Mouse (Mus musculus): Measurements from ENCODE around the gene Slc26a9.
A peak's percentile ranks its signal among the peaks of the same experiment; 100 is the strongest.

The Slc26a9 gene

DNA sequence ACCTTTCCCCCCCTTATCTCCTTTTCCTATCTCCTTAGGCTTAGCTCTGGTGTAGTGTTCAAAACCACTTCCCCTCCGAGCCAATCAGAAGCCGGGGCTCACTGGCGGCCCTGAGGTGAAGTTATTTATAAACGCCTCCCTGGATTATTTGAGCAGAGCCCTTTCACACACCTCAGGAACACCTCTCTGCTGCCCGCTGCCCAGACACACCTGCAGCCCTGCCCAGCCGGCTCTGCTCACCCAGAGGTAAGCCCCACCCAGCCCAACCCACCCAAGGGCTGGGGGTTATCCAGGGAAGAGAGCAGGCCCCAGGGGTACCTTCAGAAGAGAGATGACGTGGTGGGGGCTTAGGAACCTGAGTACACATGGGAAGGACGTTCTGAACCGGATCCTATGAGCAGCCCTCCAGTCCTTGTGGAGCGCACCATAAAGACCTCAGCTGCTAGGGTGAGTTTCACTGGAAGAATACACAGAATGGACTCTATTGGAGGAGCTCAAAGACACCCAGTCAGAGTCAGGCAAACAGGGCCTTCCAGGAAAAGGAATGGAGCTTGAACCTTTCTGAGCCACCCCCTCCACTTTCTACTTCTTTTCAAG, at the start of gene Slc26a9:
TSS of gene Slc26a9 (plus strand) at position 155 of the 597 bp plus-strand sequence.
- DNase-seq (ENCODE audit: low spot score in 2 of 2) = no peak

DNA sequence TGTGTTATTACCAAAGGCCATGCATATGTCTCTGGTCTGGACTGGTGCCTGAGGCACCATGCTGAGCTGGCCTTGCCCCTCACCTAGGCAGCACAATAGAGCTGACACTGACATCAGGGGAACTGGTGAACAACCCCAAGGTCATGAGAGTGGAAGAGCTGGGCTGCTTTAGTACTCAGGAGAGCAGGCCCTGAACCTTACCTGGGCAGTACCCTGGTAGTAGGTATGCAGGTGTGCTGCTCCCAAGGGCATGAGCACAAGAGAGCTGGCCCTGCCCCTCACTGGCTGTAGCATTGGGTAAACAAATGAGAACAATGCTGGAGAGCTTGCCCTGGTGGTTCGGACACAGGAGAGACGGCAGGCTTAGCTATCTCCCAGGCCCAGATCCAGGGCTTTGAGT, 48.5 kb upstream of the Slc26a9 start:
- no peak for DNase-seq (ENCODE audit: low spot score in 2 of 2)

DNA sequence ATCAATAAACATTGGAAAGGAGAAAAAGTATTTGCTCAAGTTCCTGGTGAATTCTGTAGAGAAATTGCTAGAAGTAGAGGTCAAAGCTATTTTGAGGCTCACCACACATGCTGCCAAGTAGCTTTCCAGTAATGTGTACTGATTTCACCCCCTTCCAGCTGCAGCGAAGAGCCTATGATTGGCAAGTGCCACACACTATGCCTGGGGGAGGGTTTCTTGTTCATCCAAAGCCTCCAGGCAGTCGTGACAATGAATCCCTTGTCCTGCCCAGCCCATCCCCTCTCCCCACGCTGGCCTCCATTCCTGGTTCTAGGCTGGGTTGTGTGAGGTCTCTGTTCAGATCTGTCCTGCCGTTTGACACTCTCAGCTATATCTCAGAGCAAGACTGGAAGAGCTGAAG, 47.5 kb upstream of the Slc26a9 start:
- DNase-seq (ENCODE audit: low spot score in 2 of 2) = no peak

DNA sequence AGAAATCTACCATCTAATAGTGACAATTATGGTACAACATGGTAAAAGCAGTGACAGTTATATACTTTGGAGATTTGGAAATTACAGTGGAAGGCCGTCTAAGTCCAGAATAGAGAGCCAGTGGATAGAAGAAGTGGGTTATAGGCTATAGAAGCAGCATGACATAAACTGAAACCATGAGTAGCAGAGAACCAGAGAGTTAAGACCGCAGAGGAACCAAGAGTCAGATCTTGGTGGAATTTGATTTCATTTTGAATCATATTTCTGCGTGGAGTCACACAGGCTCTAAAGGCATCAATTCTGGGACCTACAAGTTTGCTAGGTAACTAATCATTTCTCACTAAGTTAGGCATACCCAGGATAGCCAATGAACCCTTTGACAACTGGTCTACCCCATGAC, 45.1 kb upstream of the Slc26a9 start:
- DNase-seq (ENCODE audit: low spot score in 2 of 2) = no peak

- no peak for DNase-seq (ENCODE audit: low spot score in 2 of 2)
Observed at GRCm38 (mm10) chr1:131699642-131700041, 44.2 kb upstream of the Slc26a9 start.

DNA sequence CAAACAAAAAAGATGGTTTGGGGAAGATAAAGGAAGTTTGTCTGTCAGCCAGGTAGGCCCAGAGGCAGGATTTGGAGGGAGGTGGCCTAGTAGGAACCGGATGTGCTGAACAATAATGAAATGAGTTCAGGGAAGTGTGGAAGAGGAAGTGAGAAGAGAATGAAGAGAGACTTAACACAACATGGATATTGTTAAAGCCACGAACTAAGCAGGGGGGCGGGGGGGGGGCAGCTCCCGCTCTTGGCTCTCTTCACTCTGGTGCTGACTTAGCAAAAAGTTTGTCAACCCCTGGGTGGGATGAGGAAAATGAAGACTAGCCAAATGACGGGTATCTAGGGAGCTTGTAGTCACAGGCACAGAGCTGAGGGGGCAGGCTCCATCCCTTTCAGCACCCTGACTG, 43.4 kb upstream of the Slc26a9 start:
- no peak for DNase-seq (ENCODE audit: low spot score in 2 of 2)

GRCm38 (mm10) chr1:131701391-131701790, 42.4 kb upstream of the Slc26a9 start:
- DNase-seq (ENCODE audit: low spot score in 2 of 2) = no peak

DNA sequence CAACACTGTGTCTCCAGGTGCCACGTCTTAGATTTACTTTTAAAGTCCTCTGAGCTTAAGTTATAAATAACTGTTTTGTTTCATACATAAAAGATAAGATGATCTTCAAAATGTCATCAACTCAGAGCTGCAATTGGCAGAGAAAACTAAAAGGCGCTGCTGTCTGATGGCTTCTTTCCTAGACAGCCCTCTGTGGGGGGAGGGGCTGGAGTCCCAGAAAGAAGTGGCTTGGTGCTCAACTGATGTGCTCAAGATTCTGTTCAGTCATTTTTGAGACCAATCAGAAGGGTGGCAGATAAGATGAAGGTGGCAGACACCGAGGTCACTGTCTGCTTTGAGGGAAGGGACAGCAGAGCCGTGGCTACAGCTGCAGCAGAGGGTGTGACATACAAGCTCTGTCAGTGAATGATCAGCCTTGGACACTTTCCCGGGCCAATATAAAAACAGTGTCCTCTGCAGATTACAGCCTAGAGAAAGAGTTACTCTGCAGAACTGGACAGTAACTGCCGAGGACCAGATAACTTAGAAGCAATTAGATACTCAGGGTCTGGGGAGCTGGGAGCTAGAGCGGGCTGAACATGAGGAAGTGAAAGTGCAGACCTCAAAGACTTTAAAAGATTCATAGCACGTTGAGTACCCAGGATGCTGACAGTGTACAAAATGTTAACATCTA, 41.6 kb upstream of the Slc26a9 start:
- DNase-seq (ENCODE audit: low spot score in 2 of 2) = no peak

- DNase-seq (ENCODE audit: low spot score in 2 of 2) = no peak
Observed at GRCm38 (mm10) chr1:131703482-131703881, 40.3 kb upstream of the Slc26a9 start.

DNA sequence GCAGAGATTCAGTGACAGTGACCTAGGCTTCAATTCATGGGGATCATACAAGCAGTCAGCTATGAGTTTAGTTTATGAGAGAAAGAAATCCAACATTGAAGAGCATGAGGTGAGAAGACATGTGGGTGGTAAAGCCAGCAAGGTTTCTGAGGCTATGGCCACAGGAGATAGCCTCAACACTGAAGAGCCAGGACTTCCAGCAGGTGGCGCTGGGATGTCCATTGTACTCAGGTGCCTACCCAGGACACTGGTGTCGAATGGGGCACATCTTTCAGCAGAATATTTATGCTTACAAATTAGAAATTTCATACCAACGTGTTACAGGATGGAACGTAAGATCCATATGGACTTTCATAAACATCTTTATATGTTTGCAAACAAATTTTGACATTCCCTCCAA, 35.5 kb upstream of the Slc26a9 start:
- peak in 1 of 2 experiments; percentile 53 for DNase-seq (ENCODE audit: low spot score in 2 of 2)

DNA sequence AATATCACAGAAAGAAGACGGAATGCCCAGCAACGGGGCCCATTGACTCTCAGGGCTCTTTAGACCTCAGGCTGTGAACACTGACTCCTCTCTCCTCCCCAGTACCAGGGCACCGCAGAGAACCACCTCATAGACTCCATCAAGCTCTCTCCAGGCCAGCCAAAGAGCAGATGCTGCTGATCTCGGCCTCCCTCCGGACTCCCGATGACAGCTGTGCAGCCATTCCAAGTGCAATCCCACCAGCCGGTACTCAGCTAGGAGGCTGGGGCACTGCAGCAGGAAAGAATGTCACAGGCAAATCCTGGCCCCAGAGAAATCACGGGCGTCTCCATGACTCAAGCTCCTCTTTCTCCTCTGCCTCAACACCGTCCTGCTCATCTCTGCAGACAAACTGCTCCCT, 32.3 kb upstream of the Slc26a9 start:
- peak in 1 of 2 experiments; percentile 14 for DNase-seq (ENCODE audit: low spot score in 2 of 2)

DNA sequence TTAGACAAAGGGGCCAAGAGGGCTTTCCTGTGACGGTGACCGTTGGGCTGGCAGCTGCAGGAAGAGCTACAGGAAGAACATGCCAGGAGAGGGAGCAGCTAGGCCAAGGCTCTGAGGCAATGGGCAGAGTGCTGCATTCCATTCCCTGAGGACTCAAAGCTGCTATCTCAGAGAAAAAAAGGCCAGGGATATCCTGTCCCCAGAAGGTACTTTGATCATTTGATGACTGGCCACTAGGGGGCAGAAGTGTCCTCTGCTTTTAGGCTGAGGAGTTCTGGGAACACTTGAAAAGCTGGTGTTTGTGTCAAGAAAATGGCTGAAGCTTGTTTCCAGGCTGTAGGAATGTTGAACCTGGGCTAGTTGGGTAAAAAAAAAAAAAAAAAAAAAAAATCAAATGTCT, 31.4 kb upstream of the Slc26a9 start:
- DNase-seq (ENCODE audit: low spot score in 2 of 2) = peak; percentile 76 to 92

- no peak for DNase-seq (ENCODE audit: low spot score in 2 of 2)
Observed at GRCm38 (mm10) chr1:131714388-131715337, 29.2 kb upstream of the Slc26a9 start.

DNA sequence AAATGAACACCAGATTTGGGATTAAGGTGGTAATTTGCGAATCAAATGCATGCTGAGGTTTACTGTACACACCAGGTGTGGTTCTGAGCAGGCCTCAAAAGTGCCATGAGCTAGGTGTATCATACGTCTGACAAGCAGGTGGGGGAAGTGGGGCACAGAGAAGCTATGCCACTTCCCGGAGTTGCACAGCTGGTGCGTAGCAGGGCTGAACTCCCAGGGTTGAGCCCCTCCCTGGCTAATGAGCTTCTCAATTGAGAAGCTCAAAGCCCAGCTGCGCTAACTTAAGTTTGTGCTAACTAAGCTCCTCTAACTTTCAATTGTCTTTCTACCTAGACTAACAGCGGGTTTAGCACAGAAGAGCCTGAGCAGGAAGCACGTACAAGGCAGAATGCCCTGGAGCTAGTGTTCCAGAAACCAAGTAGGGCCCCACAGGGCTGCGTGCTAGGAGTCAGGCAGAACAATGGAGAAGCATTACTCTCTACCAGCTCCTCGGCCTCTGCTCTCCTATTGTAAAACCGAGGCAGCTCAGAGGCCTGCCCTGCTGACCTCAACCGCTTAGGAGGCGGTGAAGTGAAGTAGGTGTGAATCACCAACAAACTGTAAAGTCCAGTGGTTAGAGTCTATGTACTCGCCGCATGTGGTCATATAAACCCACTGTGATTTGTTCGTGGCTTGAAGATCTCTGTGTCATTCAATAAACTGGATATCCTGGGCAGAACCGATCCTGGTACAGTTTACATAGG, 24.7 kb upstream of the Slc26a9 start:
- DNase-seq (ENCODE audit: low spot score in 2 of 2) = no peak

DNA sequence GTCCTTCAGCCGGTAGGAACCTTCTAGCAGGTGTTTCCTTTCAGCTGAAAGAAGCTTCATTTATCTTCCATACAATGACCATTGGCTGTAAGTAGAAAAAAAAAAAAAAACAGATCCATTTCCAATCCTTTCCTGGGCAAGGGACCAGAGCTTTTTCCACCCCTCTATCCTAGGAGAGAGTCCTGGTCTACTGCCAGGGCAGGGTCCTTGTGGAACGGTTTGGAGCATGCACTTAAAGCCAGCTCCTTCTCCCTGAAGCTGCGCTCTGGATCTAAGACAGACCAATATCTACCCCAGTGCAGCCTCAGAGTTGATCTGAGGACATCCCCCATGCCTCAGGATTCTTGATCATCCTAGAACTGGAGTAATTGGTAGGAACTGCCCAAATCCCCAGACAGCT, 21.8 kb upstream of the Slc26a9 start:
- DNase-seq (ENCODE audit: low spot score in 2 of 2) = no peak

DNA sequence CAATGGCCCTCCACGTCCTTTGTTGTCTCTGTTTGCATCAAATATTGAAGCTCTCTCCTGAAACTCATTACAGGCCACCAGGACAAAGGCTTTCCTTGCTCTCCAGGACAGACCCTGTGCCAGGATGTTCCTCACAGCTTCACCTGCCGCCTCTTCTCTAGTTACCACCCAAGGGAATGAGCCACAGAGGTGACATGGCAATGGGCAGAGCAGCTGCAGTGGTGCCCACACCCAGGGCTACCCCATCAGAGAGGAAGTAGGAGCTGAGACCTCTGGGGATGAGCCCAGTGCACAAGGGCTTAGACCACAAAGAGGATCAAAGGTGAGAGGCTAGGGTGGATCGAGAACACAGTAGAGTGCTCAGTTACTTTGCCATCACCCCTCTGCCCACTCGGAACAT, 20.3 kb upstream of the Slc26a9 start:
- DNase-seq (ENCODE audit: low spot score in 2 of 2) = no peak

GRCm38 (mm10) chr1:131726586-131726985, 17.2 kb upstream of the Slc26a9 start:
- DNase-seq (ENCODE audit: low spot score in 2 of 2) = no peak

- no peak for DNase-seq (ENCODE audit: low spot score in 2 of 2)
Observed at GRCm38 (mm10) chr1:131730639-131731437, 13.0 kb upstream of the Slc26a9 start.

DNA sequence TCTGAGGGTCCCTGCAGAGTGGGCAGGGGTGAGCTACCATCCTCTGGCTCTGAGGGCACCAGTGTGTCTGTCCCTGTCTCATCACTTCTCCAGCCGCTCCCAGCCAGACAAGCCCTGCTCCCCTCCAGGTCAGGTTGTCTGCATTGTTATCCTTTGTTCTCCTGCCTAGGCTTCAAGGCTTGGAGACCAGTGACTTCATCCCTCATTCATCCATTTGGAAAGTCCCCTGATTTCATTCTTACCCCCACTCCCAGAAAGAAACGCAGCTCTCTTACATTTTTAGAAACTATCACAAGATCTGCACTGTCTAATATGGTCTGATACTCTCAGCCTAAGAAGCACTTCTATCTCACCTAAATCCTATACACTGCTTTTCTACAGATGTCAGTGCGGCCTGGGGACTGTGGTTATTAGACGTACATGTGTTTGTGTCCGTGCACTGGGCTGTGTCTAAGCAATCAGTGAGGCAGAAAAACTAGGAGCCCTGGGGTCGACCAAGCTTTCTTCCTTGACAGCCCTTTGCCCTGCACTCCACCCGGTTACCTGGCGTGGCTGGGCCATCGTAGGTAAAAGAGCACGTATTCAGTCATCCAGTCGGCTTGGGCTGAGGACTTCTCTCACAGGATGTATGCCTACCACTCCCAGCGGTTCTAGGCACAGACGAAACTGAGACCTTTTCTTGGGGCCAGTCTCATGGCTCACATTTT, 10.2 kb upstream of the Slc26a9 start:
- DNase-seq (ENCODE audit: low spot score in 2 of 2) = no peak

DNA sequence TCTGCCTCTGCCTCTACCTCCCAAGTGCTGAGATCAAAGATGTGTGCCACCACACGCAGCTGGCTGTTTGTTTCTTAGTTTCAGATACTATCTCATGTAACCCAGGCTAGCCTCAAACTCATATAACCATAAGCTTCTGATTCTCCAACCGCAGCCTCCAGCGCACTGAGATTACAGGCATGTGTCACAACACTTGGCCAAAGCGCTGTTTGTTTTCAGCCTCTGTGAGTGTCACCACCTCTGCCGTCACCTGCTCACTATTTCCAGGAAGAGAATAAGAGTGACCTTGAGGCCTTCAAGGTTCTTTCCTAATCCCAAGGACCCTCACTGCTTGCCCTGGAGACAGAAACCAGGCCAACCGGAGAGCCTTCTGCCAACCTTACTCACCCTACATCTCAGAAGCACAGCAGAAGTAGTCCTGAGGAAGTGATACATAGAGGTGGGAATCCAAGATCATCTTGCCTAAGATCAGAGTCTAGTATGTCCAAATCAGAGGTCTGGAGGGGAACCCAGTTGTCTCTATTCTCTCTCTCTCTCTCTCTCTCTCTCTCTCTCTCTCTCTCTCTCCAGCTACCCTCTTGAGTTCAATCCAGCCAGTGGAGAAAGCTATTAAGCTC, 9.1 kb upstream of the Slc26a9 start:
- DNase-seq (ENCODE audit: low spot score in 2 of 2) = no peak
